Mouse (Mus musculus): ENCODE data around the gene Kif3a.

GRCm38 (mm10) chr11:53551754-53552153 is 15.4 kb upstream of the Kif3a start:
- peak; percentile 71 for TF ChIP-seq CTCF (IDR thresholded peaks at IDR 0.05; ENCODE audit: borderline replicate concordance, insufficient read depth, low read depth, low read length)
- 0 out of 2 replicates have a peak, but pooled peaks have one; percentile 17 for TF ChIP-seq POLR2A (IDR thresholded peaks at IDR 0.05; ENCODE audit: borderline replicate concordance, insufficient read depth, low read length)

Data from cerebellum, adult 2 months (tissue).